Mouse (Mus musculus): ENCODE measurements around the gene Has3. TPM values are rescaled to one million over a fixed set of nuclear protein-coding genes. Genes with fewer than 3 reads are reported as not detected.

Gene Has3
- polyA plus RNA-seq (2012; rRNA removed), result 0.11 and 0.15 TPM in 2 replicates

DNA sequence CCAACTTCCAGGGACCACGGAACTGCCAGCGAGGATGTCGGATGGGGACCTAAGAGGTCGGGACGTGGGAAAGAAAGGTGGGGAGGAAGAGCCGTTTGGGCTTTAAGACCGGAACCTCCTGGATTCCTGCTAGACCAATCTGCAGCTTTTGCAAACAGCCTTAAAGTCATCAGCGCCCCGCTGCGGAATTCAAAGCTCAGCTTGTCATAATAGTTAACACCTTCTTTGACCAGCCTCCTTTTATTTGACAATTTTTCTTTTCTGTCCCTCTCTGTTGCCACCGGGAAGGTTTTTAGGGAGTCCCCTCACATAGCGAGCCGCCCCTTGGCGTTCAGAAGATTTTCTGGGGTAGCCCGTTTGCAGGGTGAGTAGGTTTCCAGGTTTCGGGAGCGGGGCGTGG, at the start of gene Has3:
Gene Has3 (plus strand): TSS at position 192 of the 400 bp plus-strand sequence.
- no peak for TF ChIP-seq CTCF (IDR thresholded peaks at IDR 0.05; ENCODE audit: extremely low read depth, insufficient read depth, insufficient read length, insufficient replicate concordance)
- TF ChIP-seq POLR2A (IDR thresholded peaks at IDR 0.05; ENCODE audit: low read depth, low read length), result no peak
- WGBS, result 9% methylated on average over 18 of the region's 18 CpGs
- no peak for DNase-seq (ENCODE audit: low read depth in 1 of 2, low spot score in 2 of 2)
- H3K27me3 ChIP-seq (ENCODE audit: control insufficient read depth, insufficient read depth, low read length), result peaks cover 12% of the 10 kb centered on the region
- no peak within 1 kb of the TSS for H3K27ac ChIP-seq (ENCODE audit: insufficient read depth, low read length)
- peak within 1 kb of the TSS; percentile 23; the same call in 1 of the 2 replicates for H3K4me3 ChIP-seq (ENCODE audit: extremely low read depth, insufficient read depth, insufficient read length)
- H3K36me3 ChIP-seq (ENCODE audit: control insufficient read depth, insufficient read depth, low read length), result no peaks in the 10 kb centered on the region
- peaks cover 4% of the 10 kb centered on the region for H3K4me1 ChIP-seq (ENCODE audit: control insufficient read depth, insufficient read depth, insufficient read length)

- no peaks in the 10 kb centered on the region; the same call in 1 of the 2 replicates for H3K4me1 ChIP-seq (ENCODE audit: control insufficient read depth, insufficient read depth, insufficient read length)
- H3K36me3 ChIP-seq (ENCODE audit: control insufficient read depth, insufficient read depth, low read length), result peaks cover 2% of the 10 kb centered on the region; the same call in 1 of the 2 replicates
- H3K27me3 ChIP-seq (ENCODE audit: control insufficient read depth, insufficient read depth, low read length), result no peaks in the 10 kb centered on the region
- no peak overlapping the region for H3K4me3 ChIP-seq (ENCODE audit: extremely low read depth, insufficient read depth, insufficient read length)
- TF ChIP-seq CTCF (IDR thresholded peaks at IDR 0.05; ENCODE audit: extremely low read depth, insufficient read depth, insufficient read length, insufficient replicate concordance) (no peak), POLR2A (IDR thresholded peaks at IDR 0.05; ENCODE audit: low read depth, low read length) (no peak)
- DNase-seq (ENCODE audit: low read depth in 1 of 2, low spot score in 2 of 2), result no peak
- 60% methylated on average over 14 of the region's 14 CpGs for WGBS
- no peak overlapping the region for H3K27ac ChIP-seq (ENCODE audit: insufficient read depth, low read length)
Measured at GRCm38 (mm10) chr8:106820553-106821515, 49.2 kb upstream of the Has3 start.

DNA sequence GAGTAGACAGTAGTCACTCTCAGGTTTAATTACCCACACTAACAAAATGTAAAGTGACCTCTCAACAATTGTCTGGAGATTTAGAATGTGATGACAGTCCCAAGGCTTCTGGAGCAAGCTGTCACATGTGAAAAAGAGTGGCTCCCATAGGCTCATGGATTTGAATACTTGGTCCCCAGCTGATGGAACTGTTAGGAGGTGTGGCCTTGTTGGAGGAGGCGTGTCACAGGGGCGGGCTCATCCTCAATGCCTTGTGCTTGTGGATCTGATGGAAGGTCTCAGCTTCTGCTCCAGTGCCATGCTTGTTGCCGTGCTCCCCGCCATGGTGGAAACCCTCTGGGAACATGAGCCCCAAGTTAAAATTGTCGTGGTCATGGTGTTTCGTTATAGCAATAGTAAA, 41.1 kb upstream of the Has3 start:
- WGBS, result 94% methylated on average over 6 of the region's 6 CpGs
- H3K36me3 ChIP-seq (ENCODE audit: control insufficient read depth, insufficient read depth, low read length), result no peaks in the 10 kb centered on the region
- TF ChIP-seq POLR2A (IDR thresholded peaks at IDR 0.05; ENCODE audit: low read depth, low read length), result no peak
- TF ChIP-seq CTCF (IDR thresholded peaks at IDR 0.05; ENCODE audit: extremely low read depth, insufficient read depth, insufficient read length, insufficient replicate concordance), result no peak
- H3K4me1 ChIP-seq (ENCODE audit: control insufficient read depth, insufficient read depth, insufficient read length), result no peaks in the 10 kb centered on the region
- DNase-seq (ENCODE audit: low read depth in 1 of 2, low spot score in 2 of 2), result no peak
- no peak overlapping the region for H3K4me3 ChIP-seq (ENCODE audit: extremely low read depth, insufficient read depth, insufficient read length)
- H3K27me3 ChIP-seq (ENCODE audit: control insufficient read depth, insufficient read depth, low read length), result no peaks in the 10 kb centered on the region
- no peak overlapping the region for H3K27ac ChIP-seq (ENCODE audit: insufficient read depth, low read length)

GRCm38 (mm10) chr8:106829526-106830045, 40.5 kb upstream of the Has3 start:
- H3K36me3 ChIP-seq (ENCODE audit: control insufficient read depth, insufficient read depth, low read length), result no peaks in the 10 kb centered on the region
- TF ChIP-seq POLR2A (IDR thresholded peaks at IDR 0.05; ENCODE audit: low read depth, low read length) (no peak), CTCF (IDR thresholded peaks at IDR 0.05; ENCODE audit: extremely low read depth, insufficient read depth, insufficient read length, insufficient replicate concordance) (no peak)
- no peak overlapping the region for H3K27ac ChIP-seq (ENCODE audit: insufficient read depth, low read length)
- no peaks in the 10 kb centered on the region for H3K27me3 ChIP-seq (ENCODE audit: control insufficient read depth, insufficient read depth, low read length)
- 90% methylated on average over 5 of the region's 5 CpGs for WGBS
- H3K4me3 ChIP-seq (ENCODE audit: extremely low read depth, insufficient read depth, insufficient read length), result no peak overlapping the region
- no peaks in the 10 kb centered on the region for H3K4me1 ChIP-seq (ENCODE audit: control insufficient read depth, insufficient read depth, insufficient read length)
- DNase-seq (ENCODE audit: low read depth in 1 of 2, low spot score in 2 of 2), result no peak

- no peak for TF ChIP-seq POLR2A (IDR thresholded peaks at IDR 0.05; ENCODE audit: low read depth, low read length)
- TF ChIP-seq CTCF (IDR thresholded peaks at IDR 0.05; ENCODE audit: extremely low read depth, insufficient read depth, insufficient read length, insufficient replicate concordance), result no peak
- Histone ChIP-seq H3K4me3 (ENCODE audit: extremely low read depth, insufficient read depth, insufficient read length) (no peak overlapping the region), H3K27me3 (ENCODE audit: control insufficient read depth, insufficient read depth, low read length) (no peaks in the 10 kb centered on the region), H3K36me3 (ENCODE audit: control insufficient read depth, insufficient read depth, low read length) (no peaks in the 10 kb centered on the region), H3K27ac (ENCODE audit: insufficient read depth, low read length) (no peak overlapping the region), H3K4me1 (ENCODE audit: control insufficient read depth, insufficient read depth, insufficient read length) (no peaks in the 10 kb centered on the region)
- no peak for DNase-seq (ENCODE audit: low read depth in 1 of 2, low spot score in 2 of 2)
- WGBS, result 66% methylated on average over 1 of the region's 1 CpGs
Measured at GRCm38 (mm10) chr8:106834899-106835298, 35.1 kb upstream of the Has3 start.

DNA sequence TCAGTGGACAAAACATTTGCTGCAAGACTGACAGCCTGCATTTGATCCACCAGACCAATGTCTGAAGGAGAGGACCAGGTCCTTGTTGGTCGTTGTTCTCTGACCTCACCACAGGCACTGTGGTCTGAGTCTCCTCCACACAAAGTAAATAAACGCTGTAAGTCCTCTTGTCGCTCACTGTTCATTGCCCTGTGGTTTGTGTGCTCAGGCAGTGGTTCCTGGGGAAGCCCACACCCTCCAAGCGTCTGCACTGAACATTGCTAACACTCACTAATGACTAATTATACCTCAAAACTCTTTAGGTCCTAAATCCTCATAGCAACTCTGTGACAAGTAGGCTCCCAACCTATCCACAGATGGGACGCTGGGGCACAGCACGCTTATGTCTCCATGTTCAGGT, 33.5 kb upstream of the Has3 start:
- Histone ChIP-seq H3K27me3 (ENCODE audit: control insufficient read depth, insufficient read depth, low read length) (no peaks in the 10 kb centered on the region), H3K36me3 (ENCODE audit: control insufficient read depth, insufficient read depth, low read length) (no peaks in the 10 kb centered on the region), H3K4me1 (ENCODE audit: control insufficient read depth, insufficient read depth, insufficient read length) (no peaks in the 10 kb centered on the region), H3K4me3 (ENCODE audit: extremely low read depth, insufficient read depth, insufficient read length) (no peak overlapping the region), H3K27ac (ENCODE audit: insufficient read depth, low read length) (no peak overlapping the region)
- no peak for DNase-seq (ENCODE audit: low read depth in 1 of 2, low spot score in 2 of 2)
- WGBS, result 35% methylated on average over 6 of the region's 6 CpGs
- no peak for TF ChIP-seq POLR2A (IDR thresholded peaks at IDR 0.05; ENCODE audit: low read depth, low read length)
- TF ChIP-seq CTCF (IDR thresholded peaks at IDR 0.05; ENCODE audit: extremely low read depth, insufficient read depth, insufficient read length, insufficient replicate concordance), result no peak
